Mouse (Mus musculus): ENCODE measurements around the gene Ficd.

Gene Ficd

DNA sequence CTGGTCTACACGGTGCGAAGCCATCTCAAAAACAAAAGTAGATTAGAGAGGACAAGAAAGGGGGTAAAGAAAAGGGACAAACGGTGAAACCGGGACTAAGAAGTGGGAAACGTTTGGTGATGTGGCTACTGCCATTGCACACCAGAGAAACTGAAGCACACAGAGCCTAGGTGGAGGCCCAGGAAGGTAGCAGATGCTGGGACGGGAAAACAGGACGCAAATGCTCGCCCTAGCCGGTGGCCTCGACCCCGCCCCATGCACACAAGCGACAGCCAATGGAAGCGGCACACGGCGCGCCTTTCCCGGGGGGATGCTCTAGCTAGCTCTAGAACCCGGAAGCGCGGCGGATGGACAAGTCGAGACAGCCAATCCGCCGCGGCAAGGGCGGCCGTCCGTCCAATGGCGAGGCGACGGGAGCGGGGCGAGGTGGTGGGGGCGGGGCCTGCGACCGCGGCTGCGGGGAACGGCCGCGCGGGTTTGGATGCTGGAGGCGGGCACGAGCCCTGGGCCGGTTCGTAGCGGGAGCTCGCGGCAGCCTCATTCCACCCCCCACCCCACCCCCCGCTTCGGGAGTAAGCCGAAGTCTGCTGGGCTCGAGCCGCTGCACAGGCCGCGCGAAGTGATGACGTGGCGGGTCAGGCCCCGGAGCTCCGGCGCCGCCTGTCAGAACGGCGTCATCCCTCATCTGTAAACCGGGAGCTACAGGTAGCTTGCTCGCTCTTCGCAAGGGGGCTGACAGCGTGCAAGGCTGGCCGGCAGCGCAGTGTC, at the start of gene Ficd:
Gene Ficd (plus strand): TSS at position 459 of the 768 bp plus-strand sequence.
- DNase-seq (ENCODE audit: low spot score in 2 of 2), result peak; percentile 88 to 96

DNA sequence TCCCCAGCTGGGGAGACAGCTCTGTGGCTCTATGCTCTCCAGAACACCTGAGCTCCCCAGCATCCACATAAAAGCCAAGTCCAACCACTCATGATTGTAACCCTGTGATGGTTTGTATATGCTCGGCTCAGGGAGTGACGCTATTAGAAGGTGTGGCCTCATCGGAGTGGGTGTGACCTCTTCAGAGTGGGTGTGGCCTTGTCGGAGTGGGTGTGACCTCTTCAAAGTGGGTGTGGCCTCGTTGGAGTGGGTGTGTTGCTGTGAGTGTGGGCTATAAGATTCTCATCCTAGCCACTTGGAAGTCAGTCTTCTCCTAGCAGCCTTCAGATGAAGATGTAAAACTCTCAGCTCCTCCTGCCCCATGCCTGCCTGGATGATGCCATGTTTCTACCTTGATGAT, 48.1 kb upstream of the Ficd start:
- no peak for DNase-seq (ENCODE audit: low spot score in 2 of 2)

DNA sequence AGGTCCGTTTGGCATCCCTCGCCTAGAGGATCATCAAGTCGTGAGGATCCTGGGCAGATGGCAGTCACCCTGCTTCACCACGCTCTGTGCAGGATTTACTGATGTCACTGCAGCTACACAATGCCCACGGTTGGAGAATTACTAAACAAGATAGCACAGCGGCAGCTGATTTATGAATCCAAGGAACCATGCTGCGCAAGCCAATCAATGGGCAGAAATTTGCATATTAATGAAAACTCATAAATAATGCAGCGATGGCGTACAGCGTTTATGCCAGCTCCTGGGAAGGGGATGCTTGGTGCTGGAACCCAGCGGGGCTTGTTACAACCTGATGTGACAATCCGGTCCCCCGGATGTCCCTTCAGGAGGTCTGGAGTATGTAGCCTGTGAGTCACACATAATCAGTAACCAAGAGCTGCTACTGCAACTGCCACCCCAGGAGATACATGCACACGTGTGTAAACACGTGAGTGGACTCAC, 45.5 kb upstream of the Ficd start:
- DNase-seq (ENCODE audit: low spot score in 2 of 2), result no peak

DNA sequence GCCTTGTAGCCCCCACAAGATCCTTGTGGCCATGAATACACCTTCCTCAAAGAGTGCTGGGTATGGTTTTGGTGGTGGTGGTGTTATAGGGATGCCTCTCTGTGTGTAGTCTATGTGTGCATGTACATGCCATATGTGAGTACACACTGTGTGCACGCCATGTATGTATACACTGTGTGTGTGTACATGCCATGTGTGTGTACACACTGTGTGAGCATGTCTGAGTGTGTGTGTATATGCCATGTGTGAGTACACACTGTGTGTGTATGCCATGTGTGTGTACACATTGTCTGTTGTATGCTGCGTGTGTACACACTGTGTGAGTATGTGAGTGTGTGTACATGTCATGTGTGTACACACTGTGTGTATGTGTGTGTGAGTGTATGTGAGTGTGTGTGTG, 44.7 kb upstream of the Ficd start:
- no peak for DNase-seq (ENCODE audit: low spot score in 2 of 2)

DNA sequence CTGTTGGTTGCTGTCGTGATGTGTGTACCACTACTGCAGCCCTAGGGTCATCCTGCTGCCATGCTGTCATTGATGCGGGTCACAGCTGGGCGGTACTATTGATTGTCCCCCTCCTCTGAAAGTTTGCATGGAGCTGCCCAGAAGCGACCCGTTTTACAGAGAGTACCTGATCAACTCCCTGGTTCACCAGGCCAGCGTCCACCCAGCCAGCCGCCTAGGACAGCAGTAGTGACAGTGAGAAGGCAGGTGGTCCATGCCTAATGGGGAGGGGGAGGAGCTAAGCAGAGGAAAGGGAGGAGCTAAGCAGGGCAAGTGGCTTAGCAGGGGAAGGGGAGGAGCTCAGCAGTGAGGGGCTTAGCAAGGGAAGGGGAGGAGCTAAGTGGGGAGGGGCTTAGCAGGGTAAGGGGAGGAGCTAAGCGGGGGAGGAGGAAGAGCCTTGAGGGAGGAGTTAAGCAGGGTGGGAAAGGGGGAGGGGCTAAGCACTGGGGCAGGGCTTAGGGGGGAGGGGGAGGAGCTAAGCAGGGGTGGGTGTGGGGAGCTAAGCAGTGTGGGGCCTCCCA, 42.3 kb upstream of the Ficd start:
- DNase-seq (ENCODE audit: low spot score in 2 of 2), result no peak

DNA sequence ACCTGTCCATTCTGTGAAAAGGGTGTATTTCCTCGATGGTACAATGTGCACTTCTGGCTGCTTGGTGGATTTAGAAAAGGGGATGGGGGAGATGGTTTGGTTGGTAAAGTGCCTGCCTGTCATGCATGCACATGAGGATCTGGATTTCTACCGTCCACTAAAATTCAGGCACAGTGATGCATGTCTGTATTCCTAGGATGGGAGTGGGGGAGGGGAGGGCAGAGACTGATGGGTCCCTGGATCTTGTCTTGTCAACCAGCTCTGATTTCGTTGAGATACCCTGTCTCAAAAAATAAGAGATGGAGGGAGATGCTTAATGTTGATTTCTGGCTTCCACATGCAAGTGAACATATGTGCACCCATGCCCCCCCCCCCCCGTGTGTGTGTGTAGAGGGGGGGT, 41.6 kb upstream of the Ficd start:
- no peak for DNase-seq (ENCODE audit: low spot score in 2 of 2)

DNA sequence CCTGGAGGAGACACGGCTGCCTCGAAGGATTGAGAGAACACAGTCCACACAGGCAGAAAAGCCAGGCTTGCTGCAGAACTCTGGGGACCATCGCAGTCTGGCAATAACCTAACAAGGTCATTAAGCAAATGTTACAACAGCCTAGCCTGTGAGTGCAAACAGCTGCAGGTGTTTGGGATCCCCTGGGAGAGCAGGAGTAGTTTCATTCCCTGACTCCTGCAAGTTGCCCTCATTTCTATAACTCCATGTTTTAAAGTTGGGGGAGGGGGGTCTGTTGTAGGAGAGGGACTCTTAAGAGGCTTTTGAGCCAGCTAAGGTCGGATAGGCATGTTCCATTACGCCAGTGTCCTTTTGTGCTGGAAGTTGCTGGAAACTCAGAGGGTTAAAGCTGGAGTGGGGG, 41.2 kb upstream of the Ficd start:
- DNase-seq (ENCODE audit: low spot score in 2 of 2), result no peak

DNA sequence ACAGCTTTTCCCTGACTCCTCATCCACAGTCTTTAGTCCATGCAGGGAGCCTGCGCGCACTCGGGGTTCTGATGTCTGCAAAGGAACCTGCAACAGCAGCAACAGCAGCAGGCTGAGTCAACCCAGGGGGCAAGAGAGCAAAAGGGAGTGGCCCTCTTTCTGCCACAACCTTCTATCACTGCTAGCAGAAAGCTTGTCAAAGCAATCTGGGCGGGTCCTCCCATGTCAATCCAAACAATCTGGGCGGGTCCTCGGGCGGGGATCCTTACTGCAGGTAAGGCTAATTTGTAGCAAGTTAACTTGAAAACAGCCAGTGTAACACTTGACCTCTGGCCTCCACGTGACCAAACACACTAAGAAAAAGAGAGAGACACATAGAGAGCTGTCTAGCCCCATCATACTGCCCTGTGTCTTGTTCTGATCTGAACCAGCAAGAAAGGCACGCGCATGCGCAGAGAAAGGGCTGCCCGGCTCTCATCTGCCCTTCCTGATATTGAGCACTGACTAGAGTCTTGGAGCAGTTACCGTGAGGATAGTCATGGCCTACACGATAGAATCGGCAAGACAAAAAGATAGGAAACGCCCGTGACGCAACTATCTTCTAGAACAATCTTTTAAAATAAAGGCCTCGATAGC, 35.1 kb upstream of the Ficd start:
- no peak for DNase-seq (ENCODE audit: low spot score in 2 of 2)

DNA sequence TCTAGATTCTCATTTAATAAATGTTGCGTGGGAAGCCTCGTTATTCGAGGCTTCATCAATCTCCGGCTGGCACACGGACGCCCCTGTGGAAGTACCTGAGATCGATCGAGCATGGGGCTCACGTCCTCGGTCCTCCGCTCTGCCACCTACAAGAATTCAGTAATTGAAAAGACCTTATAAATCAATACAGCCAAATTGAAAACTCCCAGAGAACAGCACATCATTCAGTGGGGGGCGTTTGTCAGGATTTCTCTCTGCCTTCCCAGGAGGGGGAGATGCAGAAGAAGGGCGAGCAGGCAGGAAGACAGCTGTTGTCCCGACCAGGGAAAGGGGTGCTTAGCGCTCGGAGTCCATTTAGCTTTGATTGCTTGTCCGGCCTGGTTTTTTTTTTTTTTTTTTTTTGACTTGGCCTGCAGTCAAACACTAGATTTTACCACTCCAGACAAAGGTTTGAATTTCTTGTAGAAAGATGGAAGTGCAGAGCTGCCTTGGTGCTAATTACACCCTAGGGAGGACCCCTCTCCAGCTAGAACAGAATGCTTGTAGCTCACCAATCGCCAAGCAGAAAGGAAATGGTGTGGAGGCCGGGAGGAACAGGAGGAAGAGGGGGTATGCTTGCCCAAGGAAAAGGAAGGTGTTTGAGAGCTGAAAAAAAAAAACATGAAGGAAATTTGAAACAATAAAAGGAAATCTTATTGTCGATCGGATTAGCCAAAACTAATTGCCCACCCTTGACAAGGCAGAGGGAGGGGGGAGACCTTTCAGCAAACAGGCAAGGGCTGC, 31.6 kb upstream of the Ficd start:
- no peak for DNase-seq (ENCODE audit: low spot score in 2 of 2)

DNA sequence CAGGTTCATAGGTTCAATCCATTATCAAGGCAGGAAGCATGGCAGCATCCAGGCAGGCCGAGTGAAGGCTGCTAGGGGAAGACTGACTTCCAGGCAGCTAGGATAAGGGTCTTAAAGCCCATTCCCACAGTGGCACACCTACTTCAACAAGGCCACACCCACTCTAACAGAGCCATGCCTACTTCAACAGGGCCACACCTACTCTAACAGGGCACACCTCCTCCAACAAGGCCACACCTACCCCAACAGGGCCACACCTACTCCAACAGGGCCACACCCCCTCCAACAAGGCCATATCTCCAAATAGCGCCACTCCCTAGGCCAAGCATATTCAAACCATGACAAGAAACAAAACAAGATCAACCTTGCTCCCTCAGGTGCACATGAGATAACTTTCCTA, 22.7 kb upstream of the Ficd start:
- no peak for DNase-seq (ENCODE audit: low spot score in 2 of 2)

DNA sequence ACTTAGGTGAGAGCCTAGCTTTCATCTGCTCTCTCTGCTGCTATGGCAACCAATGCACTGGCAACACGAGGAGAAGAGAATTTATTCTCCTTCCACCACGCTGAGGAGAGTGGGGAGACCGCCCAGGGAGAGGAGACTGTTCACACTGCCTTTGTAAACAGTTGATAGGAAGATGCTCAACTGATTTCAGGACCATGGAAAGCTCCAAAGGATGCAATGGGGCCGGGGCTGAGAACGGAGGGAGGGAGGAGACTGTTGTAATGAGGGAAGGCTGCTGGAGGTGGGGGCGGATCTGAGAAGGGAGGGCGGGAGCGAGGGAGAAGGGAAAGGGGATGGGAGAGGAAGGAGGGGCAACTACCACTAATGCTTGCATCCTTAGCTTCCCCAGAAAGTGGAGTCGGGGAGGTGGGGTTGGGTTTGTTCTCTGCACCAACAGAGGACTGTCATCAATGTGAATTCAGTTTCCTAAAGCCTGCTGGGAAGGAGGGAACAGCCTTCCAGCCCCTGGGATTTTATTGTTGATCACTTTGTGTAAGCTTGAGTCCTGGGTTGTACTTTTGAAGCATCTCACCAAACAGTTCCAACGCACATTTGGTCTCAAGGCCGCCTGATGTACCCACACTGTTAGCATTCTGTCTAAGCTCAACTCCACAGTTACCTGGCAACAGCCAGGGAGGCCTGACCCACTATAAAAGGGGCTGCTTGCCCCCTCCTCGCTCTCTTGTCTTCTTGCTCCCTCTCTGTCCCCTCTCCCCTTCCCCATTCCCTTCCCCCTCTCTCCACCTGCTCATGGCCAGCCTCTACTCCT, 18.8 kb upstream of the Ficd start:
- DNase-seq (ENCODE audit: low spot score in 2 of 2), result no peak

DNA sequence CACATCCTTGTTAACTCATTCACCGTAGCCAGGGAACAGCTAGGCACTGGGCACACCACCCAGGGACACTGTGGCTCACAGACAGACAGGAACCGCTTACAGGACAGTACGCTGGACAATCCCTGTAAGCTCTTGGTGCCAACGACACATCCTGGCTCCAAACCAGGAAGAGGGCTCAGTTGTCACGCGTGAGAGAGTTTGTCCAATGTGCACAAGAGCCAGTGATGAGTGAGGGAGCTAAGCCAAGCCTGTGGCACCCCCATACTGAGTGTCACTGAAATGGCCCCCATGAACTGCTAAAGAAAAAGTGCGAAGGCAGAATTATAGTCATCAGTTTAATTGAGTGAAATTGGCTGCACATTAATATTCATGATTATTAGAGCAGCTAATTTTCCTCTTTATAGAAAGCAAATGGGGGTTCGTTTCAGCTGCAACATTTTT, 16.4 kb upstream of the Ficd start:
- no peak for DNase-seq (ENCODE audit: low spot score in 2 of 2)

DNA sequence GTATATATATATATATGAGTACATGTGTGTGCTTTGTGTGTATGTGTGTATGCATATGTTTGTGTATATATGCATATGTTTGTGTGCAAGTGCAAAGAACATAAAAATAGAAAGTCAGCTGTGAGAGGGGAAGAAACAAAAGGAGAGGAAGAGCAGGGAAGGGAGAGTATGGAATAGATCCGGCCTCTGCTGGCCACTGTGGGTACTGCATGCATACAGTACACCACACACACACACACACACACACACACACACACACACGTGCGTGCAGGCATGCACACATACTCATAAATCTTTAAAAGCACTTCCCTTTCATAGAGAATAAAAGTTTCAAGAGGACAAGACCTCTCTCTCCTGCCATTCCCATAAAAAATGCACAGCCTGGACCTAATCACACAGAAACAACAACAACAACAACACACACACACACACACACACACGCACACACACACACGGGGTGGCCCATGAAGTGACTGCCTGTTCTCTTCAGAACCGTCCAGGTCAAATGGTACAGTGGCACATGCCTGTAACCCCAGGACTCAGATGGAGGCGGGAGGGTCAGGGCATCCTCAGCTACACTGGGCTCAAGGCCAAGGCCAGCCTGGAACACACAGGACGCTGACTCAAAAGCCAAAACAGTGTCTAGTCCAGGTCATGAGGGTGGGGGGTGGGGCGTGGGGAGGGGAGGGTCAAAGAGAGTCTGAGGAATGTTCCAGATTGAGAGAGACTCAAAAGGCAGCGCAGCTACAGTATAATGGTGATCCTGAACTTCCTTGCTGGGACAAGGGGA, 13.2 kb upstream of the Ficd start:
- no peak for DNase-seq (ENCODE audit: low spot score in 2 of 2)

DNA sequence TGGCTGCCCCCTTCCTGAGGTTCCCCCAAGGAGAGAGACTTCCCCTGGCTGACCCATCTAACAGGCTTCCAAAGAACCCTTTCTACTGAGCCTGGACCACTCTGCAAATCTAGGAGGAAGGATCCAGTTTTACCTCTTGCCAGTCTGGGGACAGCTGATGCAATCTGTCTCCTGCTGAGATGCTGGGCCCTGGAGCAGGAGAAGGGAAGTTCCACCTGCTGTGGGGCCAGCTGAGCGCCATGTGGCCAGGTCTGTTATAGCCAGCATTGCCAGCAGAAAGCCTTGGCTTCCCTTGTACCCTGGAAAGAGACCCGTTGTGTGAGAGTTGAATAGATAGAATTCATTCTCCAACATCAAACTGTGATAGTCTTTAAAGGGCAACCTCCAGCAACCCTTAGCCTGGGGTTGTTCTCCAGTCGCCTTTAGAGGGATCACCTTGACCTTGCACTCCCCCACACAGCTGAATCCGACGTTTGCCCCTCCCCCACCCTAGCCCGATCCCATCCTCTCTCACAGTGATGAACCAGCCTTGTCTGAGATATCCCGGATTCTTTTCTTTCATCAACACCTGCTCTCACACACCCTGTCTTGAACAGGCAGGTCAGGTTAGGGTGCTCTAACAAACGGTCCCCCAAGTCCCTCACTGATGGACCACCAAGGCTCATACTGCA, 11.9 kb upstream of the Ficd start:
- DNase-seq (ENCODE audit: low spot score in 2 of 2), result no peak

DNA sequence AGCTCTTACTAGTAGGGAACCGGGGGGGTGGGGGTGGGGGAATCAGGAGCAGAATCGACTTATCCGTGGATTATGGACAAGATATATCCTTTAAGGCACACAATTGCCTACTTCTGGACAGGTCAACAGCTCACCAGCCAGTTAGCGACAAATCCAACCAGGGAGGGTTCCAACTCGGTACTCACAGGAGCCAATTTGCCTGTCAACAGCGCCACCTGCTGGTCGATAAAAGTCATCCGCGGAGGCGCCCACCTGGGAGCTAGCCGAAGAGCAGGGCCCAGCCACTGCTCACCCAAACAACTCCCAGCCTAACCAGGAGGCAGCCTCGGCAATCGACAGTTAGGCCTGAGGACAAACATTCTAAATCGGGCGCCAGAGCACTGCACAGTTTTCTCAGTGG, 11.2 kb upstream of the Ficd start, which contains the start of gene 1700069L16Rik:
Gene 1700069L16Rik (minus strand): TSS at position 327 of the 400 bp plus-strand sequence.
- peak; percentile 58 to 83 for DNase-seq (ENCODE audit: low spot score in 2 of 2)

DNA sequence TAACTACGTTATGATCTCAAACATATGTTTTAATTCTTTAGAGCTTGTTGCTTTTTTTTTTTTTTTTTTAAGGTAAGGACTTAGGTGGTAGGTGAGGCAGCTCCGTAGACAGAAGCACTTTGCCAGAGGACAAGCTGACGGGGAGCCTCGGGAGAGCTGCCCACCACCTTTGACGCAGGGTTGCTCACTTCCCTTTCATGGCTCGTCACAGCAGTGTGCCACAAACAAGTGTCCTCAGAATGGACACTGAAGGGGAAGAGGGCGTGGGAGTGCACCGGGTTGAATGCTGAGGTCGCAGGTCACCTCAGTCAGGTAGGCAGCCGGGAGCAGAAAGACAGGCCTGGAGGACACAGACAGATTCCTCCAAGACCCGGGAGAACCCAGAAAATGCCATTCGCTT, 10.2 kb upstream of the Ficd start:
- DNase-seq (ENCODE audit: low spot score in 2 of 2), result no peak

DNA sequence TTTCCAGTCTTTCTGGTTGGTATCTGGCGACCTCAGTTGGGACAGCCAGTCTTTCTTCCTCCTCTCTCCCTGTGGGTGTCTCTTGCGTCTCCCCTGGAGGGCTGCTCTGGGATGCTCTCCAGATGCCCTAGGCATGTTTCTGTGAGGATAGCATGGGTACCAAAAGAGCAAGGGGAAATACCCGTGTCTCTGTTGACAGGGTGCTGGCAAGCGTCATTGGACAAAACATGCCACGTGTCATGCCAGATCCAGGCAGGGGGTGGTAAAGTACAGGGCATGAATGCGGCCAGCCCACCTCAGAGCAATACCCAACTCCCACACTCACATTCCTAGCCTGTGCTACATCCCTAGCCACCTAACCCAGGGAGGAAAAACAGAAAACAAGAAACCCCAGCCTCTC, 9.0 kb upstream of the Ficd start:
- no peak for DNase-seq (ENCODE audit: low spot score in 2 of 2)

DNA sequence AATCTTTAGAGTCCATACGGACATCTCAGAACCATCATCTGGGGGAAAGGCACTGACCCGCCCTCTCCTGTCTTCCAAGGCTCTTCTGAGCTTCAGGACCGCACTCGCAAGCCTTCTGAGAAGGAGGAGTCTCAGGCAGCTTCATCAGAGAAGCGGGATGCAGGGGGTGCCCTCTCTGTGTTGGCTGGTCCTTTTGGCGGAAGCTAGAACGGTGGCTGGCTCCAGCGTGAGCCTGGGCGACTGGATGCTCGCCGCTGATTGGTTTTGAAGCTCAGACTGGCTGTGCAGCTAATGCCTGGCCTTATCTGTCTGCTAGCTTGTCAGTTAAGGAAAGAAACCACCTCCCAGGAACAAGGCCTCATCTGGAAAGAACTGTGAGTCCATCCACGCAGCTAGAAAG, 8.4 kb upstream of the Ficd start:
- DNase-seq (ENCODE audit: low spot score in 2 of 2), result no peak

DNA sequence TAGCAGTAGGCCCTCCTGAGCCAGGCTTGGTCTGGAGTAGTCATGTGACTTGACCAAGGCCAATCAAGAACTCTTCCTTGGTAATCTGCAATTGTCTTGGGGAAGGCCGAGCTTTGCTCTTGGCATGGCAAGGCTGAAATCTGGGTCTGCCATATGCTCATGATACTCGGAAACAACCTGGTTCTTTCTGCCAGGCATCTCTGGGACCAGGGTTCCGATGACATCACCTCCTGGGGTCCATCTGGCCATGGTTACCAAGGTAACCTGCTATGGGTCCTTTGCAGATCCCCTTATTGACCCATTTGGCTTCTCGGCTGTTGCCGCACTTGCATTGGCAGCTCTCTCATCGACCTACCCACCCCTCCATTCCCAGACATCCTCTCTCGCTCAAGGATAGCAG, 7.6 kb upstream of the Ficd start:
- no peak for DNase-seq (ENCODE audit: low spot score in 2 of 2)

DNA sequence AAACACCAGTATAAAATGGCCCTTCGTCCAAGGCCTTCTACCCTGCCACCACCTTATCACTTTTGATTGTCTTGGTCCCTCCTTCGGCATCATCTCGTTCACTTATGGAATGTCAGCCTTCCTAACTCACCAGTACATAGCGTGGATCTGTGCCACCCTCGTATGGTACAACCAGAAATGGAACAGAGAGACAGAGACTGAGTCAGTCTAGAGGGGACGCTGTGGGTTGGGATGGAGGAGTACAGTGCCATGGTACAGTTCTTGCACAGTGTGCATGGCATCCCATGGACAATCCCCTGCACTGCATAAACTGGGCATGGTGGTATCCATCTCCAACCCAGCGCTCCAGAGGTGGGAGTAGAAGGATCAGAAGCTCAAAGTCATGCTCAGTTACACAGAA, 6.9 kb upstream of the Ficd start:
- DNase-seq (ENCODE audit: low spot score in 2 of 2), result no peak
